Mouse (Mus musculus): Measurements from ENCODE around the gene Gm27021. TPM values are rescaled to one million over a fixed set of nuclear protein-coding genes. Genes with fewer than 3 reads are reported as not detected.
A peak's percentile ranks its signal among the peaks of the same experiment; 100 is the strongest.

Gene Gm27021
- polyA plus RNA-seq, 1 experiment from 2014 or later, result 2.1 TPM

- H3K27ac ChIP-seq, result peak overlapping the region; percentile 71
- no peak overlapping the region for H3K9ac ChIP-seq
- H3K9me3 ChIP-seq (replicated peaks), result no peaks in the 10 kb centered on the region
- ATAC-seq (replicated peaks; ENCODE audit: insufficient number of reproducible peaks, insufficient read depth, low FRiP score, low read depth), result no peak
- 70% methylated on average over 7 of the region's 7 CpGs for WGBS
- H3K4me1 ChIP-seq (replicated peaks), result peaks cover 38% of the 10 kb centered on the region
- no peak overlapping the region for H3K4me3 ChIP-seq
- H3K27me3 ChIP-seq, result no peaks in the 10 kb centered on the region
- no peaks in the 10 kb centered on the region for H3K36me3 ChIP-seq
- no peak overlapping the region for H3K4me2 ChIP-seq
Observed at GRCm38 (mm10) chr8:120698426-120698825, 30.5 kb upstream of the Gm27021 start.

- Histone ChIP-seq H3K36me3 (no peaks in the 10 kb centered on the region), H3K9me3 (replicated peaks) (no peaks in the 10 kb centered on the region), H3K4me1 (replicated peaks) (peaks cover 38% of the 10 kb centered on the region), H3K4me3 (no peak overlapping the region), H3K27me3 (no peaks in the 10 kb centered on the region), H3K4me2 (no peak overlapping the region), H3K27ac (0 out of 2 replicates have a peak overlapping the region, but pooled peaks have one; percentile 2), H3K9ac (no peak overlapping the region)
- ATAC-seq (replicated peaks; ENCODE audit: insufficient number of reproducible peaks, insufficient read depth, low FRiP score, low read depth), result no peak
Observed at GRCm38 (mm10) chr8:120697979-120698272, 30.0 kb upstream of the Gm27021 start.

GRCm38 (mm10) chr8:120697154-120697978 lies 29.5 kb upstream of the Gm27021 start:
- WGBS, result 43% methylated on average over 17 of the region's 17 CpGs
- Histone ChIP-seq H3K27ac (peak overlapping the region; percentile 57), H3K4me2 (no peak overlapping the region), H3K9me3 (replicated peaks) (no peaks in the 10 kb centered on the region), H3K9ac (no peak overlapping the region), H3K27me3 (no peaks in the 10 kb centered on the region), H3K4me1 (replicated peaks) (peaks cover 38% of the 10 kb centered on the region), H3K36me3 (no peaks in the 10 kb centered on the region), H3K4me3 (no peak overlapping the region)
- ATAC-seq (replicated peaks; ENCODE audit: insufficient number of reproducible peaks, insufficient read depth, low FRiP score, low read depth), result no peak

GRCm38 (mm10) chr8:120696401-120697153 lies 28.7 kb upstream of the Gm27021 start:
- no peak overlapping the region for H3K9ac ChIP-seq
- H3K27me3 ChIP-seq, result no peaks in the 10 kb centered on the region
- peak; percentile 45; the same call in 1 of the 2 replicates for ATAC-seq (replicated peaks; ENCODE audit: insufficient number of reproducible peaks, insufficient read depth, low FRiP score, low read depth)
- H3K27ac ChIP-seq, result peak overlapping the region; percentile 57
- no peak overlapping the region for H3K4me3 ChIP-seq
- no peak overlapping the region for H3K4me2 ChIP-seq
- H3K4me1 ChIP-seq (replicated peaks), result peaks cover 38% of the 10 kb centered on the region
- 24% methylated on average over 13 of the region's 13 CpGs for whole genome bisulfite sequencing
- H3K9me3 ChIP-seq (replicated peaks), result no peaks in the 10 kb centered on the region
- H3K36me3 ChIP-seq, result no peaks in the 10 kb centered on the region

GRCm38 (mm10) chr8:120693861-120694493 lies 26.1 kb upstream of the Gm27021 start:
- Histone ChIP-seq H3K9ac (no peak overlapping the region), H3K9me3 (replicated peaks) (no peaks in the 10 kb centered on the region), H3K27me3 (0 out of 2 replicates have a peak, but pooled peaks cover under 1% of the 10 kb centered on the region), H3K4me3 (no peak overlapping the region), H3K36me3 (no peaks in the 10 kb centered on the region), H3K27ac (peak overlapping the region; percentile 41; the same call in 1 of the 2 replicates), H3K4me2 (peak overlapping the region; percentile 32), H3K4me1 (replicated peaks) (peaks cover 32% of the 10 kb centered on the region)
- 18% methylated on average over 22 of the region's 22 CpGs for whole genome bisulfite sequencing
- peak; percentile 34; the same call in 1 of the 2 replicates for ATAC-seq (replicated peaks; ENCODE audit: insufficient number of reproducible peaks, insufficient read depth, low FRiP score, low read depth)

GRCm38 (mm10) chr8:120692934-120693333 lies 25.1 kb upstream of the Gm27021 start:
- 0 out of 2 replicates have a peak, but pooled peaks cover 10% of the 10 kb centered on the region for H3K27me3 ChIP-seq
- H3K4me3 ChIP-seq, result no peak overlapping the region
- 66% methylated on average over 4 of the region's 4 CpGs for WGBS
- no peak overlapping the region for H3K4me2 ChIP-seq
- H3K9me3 ChIP-seq (replicated peaks), result no peaks in the 10 kb centered on the region
- no peak overlapping the region for H3K27ac ChIP-seq
- peaks cover 27% of the 10 kb centered on the region for H3K4me1 ChIP-seq (replicated peaks)
- H3K9ac ChIP-seq, result no peak overlapping the region
- ATAC-seq (replicated peaks; ENCODE audit: insufficient number of reproducible peaks, insufficient read depth, low FRiP score, low read depth), result no peak
- no peaks in the 10 kb centered on the region for H3K36me3 ChIP-seq

GRCm38 (mm10) chr8:120688511-120688910 lies 20.6 kb upstream of the Gm27021 start:
- WGBS, result 87% methylated on average over 7 of the region's 7 CpGs
- H3K27me3 ChIP-seq, result 0 out of 2 replicates have a peak, but pooled peaks cover 13% of the 10 kb centered on the region
- no peak for ATAC-seq (replicated peaks; ENCODE audit: insufficient number of reproducible peaks, insufficient read depth, low FRiP score, low read depth)

GRCm38 (mm10) chr8:120687786-120688185 lies 19.9 kb upstream of the Gm27021 start:
- H3K27me3 ChIP-seq, result peaks cover 16% of the 10 kb centered on the region; the same call in 1 of the 2 replicates
- no peak for ATAC-seq (replicated peaks; ENCODE audit: insufficient number of reproducible peaks, insufficient read depth, low FRiP score, low read depth)
- no peaks in the 10 kb centered on the region; the same call in 1 of the 2 replicates for H3K4me1 ChIP-seq (replicated peaks)
- no peak overlapping the region for H3K4me3 ChIP-seq
- WGBS, result 59% methylated on average over 8 of the region's 8 CpGs
- no peaks in the 10 kb centered on the region for H3K36me3 ChIP-seq
- no peak overlapping the region for H3K9ac ChIP-seq
- no peaks in the 10 kb centered on the region for H3K9me3 ChIP-seq (replicated peaks)
- no peak overlapping the region for H3K27ac ChIP-seq
- H3K4me2 ChIP-seq, result no peak overlapping the region

More at GRCm38 (mm10) chr8:120688511-120688910, 20.6 kb upstream of the Gm27021 start:
- Histone ChIP-seq H3K4me2 (no peak overlapping the region), H3K4me1 (replicated peaks) (no peaks in the 10 kb centered on the region; the same call in 1 of the 2 replicates), H3K27ac (no peak overlapping the region), H3K9me3 (replicated peaks) (no peaks in the 10 kb centered on the region), H3K9ac (no peak overlapping the region), H3K36me3 (no peaks in the 10 kb centered on the region), H3K4me3 (no peak overlapping the region)

- Histone ChIP-seq H3K27me3 (peaks cover 16% of the 10 kb centered on the region; the same call in 1 of the 2 replicates), H3K36me3 (no peaks in the 10 kb centered on the region), H3K9me3 (replicated peaks) (no peaks in the 10 kb centered on the region), H3K9ac (no peak overlapping the region), H3K4me1 (replicated peaks) (no peaks in the 10 kb centered on the region; the same call in 1 of the 2 replicates), H3K4me3 (no peak overlapping the region), H3K4me2 (no peak overlapping the region), H3K27ac (no peak overlapping the region)
- 81% methylated on average over 5 of the region's 5 CpGs for WGBS
- ATAC-seq (replicated peaks; ENCODE audit: insufficient number of reproducible peaks, insufficient read depth, low FRiP score, low read depth), result no peak
Observed at GRCm38 (mm10) chr8:120686576-120686975, 18.7 kb upstream of the Gm27021 start.

- Histone ChIP-seq H3K27me3 (peaks cover 16% of the 10 kb centered on the region; the same call in 1 of the 2 replicates), H3K4me1 (replicated peaks) (no peaks in the 10 kb centered on the region; the same call in 1 of the 2 replicates), H3K36me3 (no peaks in the 10 kb centered on the region), H3K9ac (no peak overlapping the region), H3K4me3 (no peak overlapping the region), H3K9me3 (replicated peaks) (no peaks in the 10 kb centered on the region), H3K27ac (no peak overlapping the region), H3K4me2 (no peak overlapping the region)
- WGBS, result 79% methylated on average over 13 of the region's 13 CpGs
- ATAC-seq (replicated peaks; ENCODE audit: insufficient number of reproducible peaks, insufficient read depth, low FRiP score, low read depth), result no peak
Observed at GRCm38 (mm10) chr8:120686051-120686450, 18.2 kb upstream of the Gm27021 start.

- H3K9ac ChIP-seq, result no peak overlapping the region
- no peaks in the 10 kb centered on the region for H3K36me3 ChIP-seq
- no peak overlapping the region for H3K27ac ChIP-seq
- no peaks in the 10 kb centered on the region; the same call in 1 of the 2 replicates for H3K4me1 ChIP-seq (replicated peaks)
- 81% methylated on average over 8 of the region's 8 CpGs for WGBS
- no peaks in the 10 kb centered on the region for H3K9me3 ChIP-seq (replicated peaks)
- no peak overlapping the region for H3K4me3 ChIP-seq
- H3K4me2 ChIP-seq, result no peak overlapping the region
- peaks cover 16% of the 10 kb centered on the region; the same call in 1 of the 2 replicates for H3K27me3 ChIP-seq
- ATAC-seq (replicated peaks; ENCODE audit: insufficient number of reproducible peaks, insufficient read depth, low FRiP score, low read depth), result no peak
Observed at GRCm38 (mm10) chr8:120685591-120685990, 17.7 kb upstream of the Gm27021 start.

All from heart, embryonic 15.5 days (tissue).